Mouse (Mus musculus) testis, adult 2 months (tissue): ENCODE results near the gene Prkrip1.

Source experiments
- CTCF ChIP-seq: fragments of 200-500 bp; IDR thresholded peaks from 2 replicates; pipeline ENCODE4 v1.5.1; 2012; ENCODE audit warnings: low read depth, mild to moderate bottlenecking, inconsistent platforms, low read length, moderate library complexity; ENCODE audit not compliant: control insufficient read depth, insufficient read depth, insufficient replicate concordance
- POLR2A ChIP-seq: fragments of 200-500 bp; IDR thresholded peaks from 2 replicates; pipeline ENCODE4 v1.6.1; 2012; ENCODE audit warnings: low read depth, mild to moderate bottlenecking, inconsistent platforms, low read length, moderate library complexity; ENCODE audit not compliant: control insufficient read depth

GRCm38 (mm10) chr5:136173606-136174463 lies 24.9 kb downstream of the Prkrip1 start:
- TF ChIP-seq POLR2A: no peak
- TF ChIP-seq CTCF: no peak
